Mouse (Mus musculus) olfactory bulb, adult 2 months (tissue): ENCODE measurements around the gene Muc3.

Source experiments
- CTCF ChIP-seq: fragments of 200-500 bp; IDR thresholded peaks from 2 replicates; pipeline ENCODE4 v1.5.1; 2012; ENCODE audit warnings: low read depth, mild to moderate bottlenecking, low read length, moderate library complexity; ENCODE audit not compliant: insufficient read depth
- POLR2A ChIP-seq: fragments of 200-500 bp; IDR thresholded peaks from 2 replicates; pipeline ENCODE4 v1.6.1; 2012; ENCODE audit warnings: mild to moderate bottlenecking, low read depth, low read length, moderate library complexity; ENCODE audit not compliant: insufficient read depth

GRCm38 (mm10) chr5:137152623-137153022 is 3.5 kb upstream of the Muc3 start:
- TF ChIP-seq CTCF (no peak), POLR2A (no peak)
